Mouse (Mus musculus) E14TG2a.4 (cell line): ENCODE measurements around the gene Fbxo3.
"Not testable (repeated sequence)": the region's sequence is repeated elsewhere in the genome, so short reads cannot be mapped to it uniquely, and the experiment has no call there.

Experiments used
- H3K27me3 ChIP-seq: 2 replicates; pipeline ENCODE4 v1.6.1; 2014; ENCODE audit warnings: low read length, control low read depth; ENCODE audit not compliant: insufficient read depth
- H3K36me3 ChIP-seq: 2 replicates; pipeline ENCODE4 v1.6.1; 2014; ENCODE audit warnings: low read length, control low read depth; ENCODE audit not compliant: insufficient read depth
- H3K4me1 ChIP-seq: replicated peaks from 2 replicates; pipeline ENCODE4 v1.6.1; 2014; ENCODE audit warnings: low read depth, low read length, control low read depth
- H3K4me3 ChIP-seq: replicated peaks from 2 replicates; pipeline ENCODE4 v1.5.1; 2014; ENCODE audit warnings: mild to moderate bottlenecking, low read length
- H3K9me3 ChIP-seq: 2 replicates; pipeline ENCODE4 v1.6.1; 2014; ENCODE audit warnings: low read length, control low read depth
- CTCF ChIP-seq: conservative IDR thresholded peaks from 2 replicates; pipeline ENCODE4 v1.5.1; 2014; ENCODE audit warnings: low read length
- NANOG ChIP-seq: IDR thresholded peaks from 2 replicates; pipeline ENCODE4 v1.6.1; 2014; ENCODE audit warnings: borderline replicate concordance, low read length, mixed read lengths
- POU5F1 ChIP-seq: IDR thresholded peaks from 2 replicates; pipeline ENCODE4 v1.6.1; 2014; ENCODE audit warnings: low read length, borderline replicate concordance

The Fbxo3 gene

DNA sequence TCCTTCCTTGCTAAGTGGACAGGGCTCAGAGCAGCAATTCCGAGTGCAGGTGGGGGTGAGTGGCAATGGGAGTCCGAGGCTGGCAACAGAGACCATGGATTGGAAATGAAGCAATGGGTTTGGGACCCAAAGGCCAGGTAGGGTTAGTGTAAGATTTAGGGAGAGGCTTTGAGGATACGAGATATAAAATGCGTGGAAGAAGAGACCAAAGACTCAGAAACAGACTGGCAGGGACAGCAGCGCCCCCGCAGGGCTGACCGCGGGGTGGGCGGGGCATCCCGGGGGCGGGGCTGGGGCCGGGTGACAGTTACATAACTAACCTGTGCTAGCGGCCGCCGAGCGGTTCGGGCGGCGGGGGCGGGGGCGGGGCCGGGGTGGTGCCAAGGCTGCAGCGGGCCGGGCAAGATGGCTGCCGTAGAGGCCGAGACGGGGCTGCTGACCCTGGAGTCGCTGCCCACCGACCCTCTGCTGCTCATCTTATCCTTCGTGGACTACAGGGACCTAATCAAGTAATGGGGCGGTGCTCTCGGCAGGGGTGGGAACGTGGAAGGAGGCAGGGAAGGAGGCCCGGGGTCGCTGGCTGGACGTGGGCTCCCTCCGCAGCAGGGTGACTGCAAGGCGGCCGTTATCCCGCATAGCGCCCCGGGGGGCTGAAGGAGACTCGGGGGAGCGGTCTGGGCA is at the start of gene Fbxo3:
Gene Fbxo3, plus strand, starts transcription at position 264 of the 681 bp plus-strand sequence.
- TF ChIP-seq POU5F1 (no peak), CTCF (no peak), NANOG (no peak)
- Histone ChIP-seq H3K36me3 (no peaks in the 10 kb centered on the region), H3K4me3 (peak within 1 kb of the TSS; percentile 95), H3K9me3 (peaks cover 12% of the 10 kb centered on the region; the same call in 1 of the 2 replicates), H3K4me1 (peaks cover 23% of the 10 kb centered on the region), H3K27me3 (0 out of 2 replicates have a peak, but pooled peaks cover 7% of the 10 kb centered on the region)

DNA sequence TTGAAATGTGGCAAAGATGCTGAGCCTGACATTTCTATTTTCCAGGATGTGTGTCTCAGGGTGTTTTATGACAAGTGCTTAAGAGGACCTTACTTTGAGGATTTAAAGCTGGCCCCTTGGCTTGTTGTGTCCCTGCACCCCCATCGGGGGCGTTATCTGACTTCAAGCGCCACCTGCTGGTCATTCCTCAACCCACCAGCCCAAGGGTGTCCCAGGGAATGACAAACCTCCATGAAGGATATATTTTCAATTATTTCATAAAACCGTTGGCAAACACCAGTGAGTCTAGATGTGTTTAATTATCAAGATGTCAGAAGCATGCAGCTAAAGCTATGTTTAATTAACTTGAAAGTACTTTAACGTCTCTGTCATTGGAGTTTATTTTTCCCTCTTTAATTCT is 45.3 kb upstream of the Fbxo3 start:
- H3K9me3 ChIP-seq: peaks cover 9% of the 10 kb centered on the region

DNA sequence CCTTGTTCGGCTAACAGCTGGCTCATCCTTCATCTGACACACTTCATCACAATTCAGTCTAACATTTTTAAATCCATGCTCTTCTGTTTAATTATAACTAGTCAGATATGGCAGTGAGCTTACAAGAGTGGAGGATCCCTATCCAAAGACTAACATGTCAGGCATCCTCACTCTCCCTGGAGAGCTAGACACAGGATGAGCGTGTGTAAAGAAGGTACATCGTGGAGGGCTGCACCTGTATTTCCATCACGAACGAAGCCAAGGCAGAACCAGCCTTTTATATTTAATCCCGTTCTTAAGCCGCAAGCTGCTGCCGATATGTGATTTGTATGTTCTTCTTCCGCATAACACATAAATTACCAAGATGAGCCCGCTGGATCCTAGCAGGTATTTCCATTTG is 44.4 kb upstream of the Fbxo3 start:
- Histone ChIP-seq H3K4me3 (no peak overlapping the region), H3K9me3 (peaks cover 9% of the 10 kb centered on the region), H3K36me3 (no peaks in the 10 kb centered on the region), H3K27me3 (no peaks in the 10 kb centered on the region; the same call in 1 of the 2 replicates), H3K4me1 (peaks cover 20% of the 10 kb centered on the region)
- TF ChIP-seq POU5F1 (no peak), CTCF (no peak), NANOG (no peak)

More for the DNA sequence above, 45.3 kb upstream of the Fbxo3 start:
- H3K4me3 ChIP-seq: no peak overlapping the region
- peaks cover 20% of the 10 kb centered on the region for H3K4me1 ChIP-seq
- H3K27me3 ChIP-seq: no peaks in the 10 kb centered on the region; the same call in 1 of the 2 replicates
- no peaks in the 10 kb centered on the region for H3K36me3 ChIP-seq
- TF ChIP-seq NANOG (no peak), CTCF (peak; percentile 85)

DNA sequence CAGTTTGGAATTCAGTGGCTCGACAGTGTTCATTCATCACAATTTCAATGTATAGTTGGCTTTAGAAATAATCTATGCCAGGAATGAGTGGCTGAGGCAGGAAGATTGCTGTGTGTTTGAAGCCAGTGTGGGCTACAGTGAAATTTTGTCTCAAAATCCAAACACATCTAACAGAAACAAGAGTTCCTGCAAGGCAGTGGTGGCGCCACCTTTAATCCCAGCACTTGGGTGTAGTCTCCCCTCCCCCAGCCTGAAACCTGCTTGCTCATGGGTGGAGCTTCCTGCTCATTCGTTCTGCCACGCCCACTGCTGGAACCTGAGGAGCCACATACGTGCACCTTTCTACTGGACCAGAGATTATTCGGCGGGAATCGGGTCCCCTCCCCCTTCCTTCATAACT is 39.9 kb upstream of the Fbxo3 start:
- peaks cover 30% of the 10 kb centered on the region for H3K4me1 ChIP-seq
- not testable (repeated sequence) for H3K9me3 ChIP-seq, H3K36me3 ChIP-seq, H3K27me3 ChIP-seq, H3K4me3 ChIP-seq

DNA sequence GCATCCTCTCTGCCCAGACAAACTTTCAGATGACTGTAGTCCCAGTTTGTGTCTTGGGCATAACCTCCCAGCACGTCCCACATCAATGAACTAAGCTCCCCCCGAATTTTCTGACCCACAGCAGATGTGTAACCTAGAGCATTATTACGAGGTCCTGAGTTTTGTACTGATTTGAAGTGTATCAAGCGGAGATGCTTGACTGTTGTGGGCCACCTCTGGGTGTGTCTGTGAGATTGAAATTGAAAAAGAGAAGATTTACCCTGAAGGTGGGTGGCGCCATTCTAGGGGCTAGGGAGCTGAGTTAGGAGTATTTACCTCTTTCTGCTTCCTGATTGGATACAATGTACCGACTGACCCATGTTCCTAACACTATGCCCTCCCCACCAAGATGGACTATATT is 37.8 kb upstream of the Fbxo3 start:
- no peak for TF ChIP-seq NANOG
- no peak for TF ChIP-seq CTCF
- TF ChIP-seq POU5F1: no peak
- Histone ChIP-seq H3K4me1 (peaks cover 27% of the 10 kb centered on the region), H3K27me3 (no peaks in the 10 kb centered on the region), H3K9me3 (no peaks in the 10 kb centered on the region), H3K4me3 (no peak overlapping the region), H3K36me3 (no peaks in the 10 kb centered on the region)

DNA sequence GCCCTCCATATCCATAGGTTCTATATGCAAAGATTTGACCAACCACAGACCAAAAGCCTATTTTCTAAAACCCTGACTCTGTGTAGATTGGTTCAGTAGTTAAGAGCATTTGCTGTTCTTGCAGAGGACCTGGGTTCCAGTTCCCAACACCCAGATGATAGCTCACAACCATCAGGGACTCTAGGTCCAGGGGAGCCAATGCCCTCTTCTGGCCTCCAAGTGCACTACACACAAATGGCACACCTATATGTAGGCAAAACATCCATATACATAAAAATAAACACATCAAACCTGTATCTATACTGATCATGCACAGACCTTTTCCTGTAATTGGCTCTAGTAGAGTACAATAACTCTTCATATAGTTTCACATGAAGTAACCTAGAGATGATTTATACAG is 36.2 kb upstream of the Fbxo3 start:
- no peak overlapping the region for H3K4me3 ChIP-seq
- TF ChIP-seq CTCF: peak; percentile 36; the same call in 1 of the 2 replicates
- no peak for TF ChIP-seq NANOG
- no peak for TF ChIP-seq POU5F1
- H3K27me3 ChIP-seq: no peaks in the 10 kb centered on the region
- H3K9me3 ChIP-seq: no peaks in the 10 kb centered on the region
- H3K4me1 ChIP-seq: peaks cover 26% of the 10 kb centered on the region
- no peaks in the 10 kb centered on the region for H3K36me3 ChIP-seq

DNA sequence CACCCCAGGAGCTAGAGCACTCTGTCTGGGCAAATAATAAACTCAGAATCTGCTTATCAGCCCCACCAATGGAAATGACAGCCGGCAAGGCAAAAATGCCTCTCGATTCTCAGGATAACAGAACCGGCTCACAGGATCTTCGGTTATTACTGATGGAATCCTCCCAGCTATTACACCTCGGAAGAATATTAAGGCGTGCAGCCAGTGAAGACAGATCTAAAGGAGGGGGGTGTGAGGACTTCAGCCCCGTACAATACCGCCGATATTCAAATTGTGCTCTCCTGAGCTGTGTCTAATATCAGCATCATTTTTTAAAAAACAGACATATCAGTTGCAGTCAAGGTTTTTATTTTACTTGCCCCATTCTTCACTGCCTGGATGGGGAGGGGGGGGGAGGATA is 35.4 kb upstream of the Fbxo3 start:
- H3K9me3 ChIP-seq: no peaks in the 10 kb centered on the region
- H3K4me3 ChIP-seq: peak overlapping the region; percentile 70
- peaks cover 19% of the 10 kb centered on the region for H3K4me1 ChIP-seq
- H3K27me3 ChIP-seq: no peaks in the 10 kb centered on the region
- H3K36me3 ChIP-seq: no peaks in the 10 kb centered on the region
- TF ChIP-seq CTCF: no peak
- TF ChIP-seq POU5F1: no peak
- TF ChIP-seq NANOG: no peak

DNA sequence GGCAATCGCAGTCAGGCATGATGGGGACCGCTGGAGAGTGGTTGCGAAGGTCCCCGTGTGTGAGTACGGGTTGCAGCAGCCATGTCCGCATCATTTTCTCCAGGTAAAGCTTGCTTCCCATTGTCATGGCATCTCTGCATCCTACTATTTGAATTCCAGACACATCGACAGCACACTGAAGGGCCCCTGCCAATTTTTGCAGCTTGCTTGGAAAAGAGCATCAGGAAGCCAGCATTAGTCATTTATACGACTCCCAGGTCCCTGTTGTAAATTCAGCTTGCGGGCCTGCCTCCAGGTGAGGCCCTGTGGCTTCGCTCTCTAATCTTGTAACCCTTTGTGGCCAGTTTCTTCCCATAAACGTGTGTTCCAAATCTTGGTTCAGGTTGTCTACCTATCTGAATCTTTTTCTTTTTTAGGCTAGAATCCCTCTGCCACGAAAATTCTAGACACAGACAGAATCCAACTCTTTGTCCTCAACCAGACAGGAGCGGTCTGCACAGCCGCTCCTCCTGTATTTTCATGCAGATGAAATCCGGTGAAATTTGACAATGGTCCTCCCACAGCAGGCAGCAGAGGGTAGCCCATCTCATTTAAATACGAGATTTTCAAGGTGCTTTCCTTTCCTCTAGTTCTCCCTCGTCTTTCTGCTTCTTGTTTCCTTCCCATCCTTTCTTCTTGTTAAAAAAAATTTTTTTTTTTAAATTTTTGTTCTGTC is 34.7 kb upstream of the Fbxo3 start:
- Histone ChIP-seq H3K27me3 (no peaks in the 10 kb centered on the region), H3K4me3 (peak overlapping the region; percentile 70), H3K36me3 (no peaks in the 10 kb centered on the region), H3K9me3 (no peaks in the 10 kb centered on the region), H3K4me1 (peaks cover 19% of the 10 kb centered on the region)
- TF ChIP-seq CTCF (no peak), POU5F1 (peak; percentile 89; the same call in 1 of the 2 replicates)

DNA sequence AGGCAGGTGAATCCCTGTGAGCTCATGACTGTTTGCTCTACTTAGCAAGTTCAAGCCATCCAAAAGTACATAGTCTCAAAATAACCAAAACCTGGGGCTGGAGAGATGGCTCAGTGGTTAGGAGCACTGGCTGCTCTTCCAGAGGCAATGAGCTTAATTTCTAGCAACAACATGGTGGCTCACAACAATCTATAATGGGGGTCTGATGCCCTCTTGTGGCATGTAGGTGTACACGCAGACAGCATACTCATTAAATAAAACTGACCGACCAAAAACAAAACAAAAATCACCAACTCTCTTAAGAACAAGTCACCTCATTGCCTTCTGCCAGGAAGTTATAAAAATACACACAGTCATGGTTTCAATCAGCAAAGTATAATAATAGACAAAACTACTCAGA is 26.4 kb upstream of the Fbxo3 start:
- TF ChIP-seq CTCF (peak; percentile 81), POU5F1 (no peak)
- no peaks in the 10 kb centered on the region for H3K36me3 ChIP-seq
- peaks cover 22% of the 10 kb centered on the region for H3K4me1 ChIP-seq
- peaks cover 13% of the 10 kb centered on the region for H3K27me3 ChIP-seq
- H3K9me3 ChIP-seq: no peaks in the 10 kb centered on the region
- no peak overlapping the region for H3K4me3 ChIP-seq
